Mouse (Mus musculus): Measurements from ENCODE around the gene Twf1. TPM values are rescaled to one million over a fixed set of nuclear protein-coding genes. Genes with fewer than 3 reads are reported as not detected.

The Twf1 gene
- polyA plus RNA-seq, 1 experiment from 2014 or later, result 97.7 TPM

GRCm38 (mm10) chr15:94535521-94535920 lies 54.2 kb downstream of the Twf1 start:
- no peak for ATAC-seq (ENCODE audit: low FRiP score, low read depth)
- Histone ChIP-seq H3K4me3 (no peak overlapping the region), H3K4me2 (replicated peaks) (no peak overlapping the region), H3K27ac (no peak overlapping the region), H3K4me1 (no peaks in the 10 kb centered on the region), H3K9ac (no peak overlapping the region), H3K9me3 (no peaks in the 10 kb centered on the region), H3K36me3 (peaks cover 6% of the 10 kb centered on the region; the same call in 1 of the 2 replicates), H3K27me3 (replicated peaks) (no peaks in the 10 kb centered on the region)
- 94% methylated on average over 7 of the region's 7 CpGs for WGBS

GRCm38 (mm10) chr15:94532956-94533355 lies 56.7 kb downstream of the Twf1 start:
- no peaks in the 10 kb centered on the region for H3K27me3 ChIP-seq (replicated peaks)
- no peak for ATAC-seq (ENCODE audit: low FRiP score, low read depth)
- no peak overlapping the region for H3K4me2 ChIP-seq (replicated peaks)
- H3K9ac ChIP-seq, result no peak overlapping the region
- H3K36me3 ChIP-seq, result peaks cover 7% of the 10 kb centered on the region; the same call in 1 of the 2 replicates
- WGBS, result 96% methylated on average over 6 of the region's 6 CpGs
- H3K9me3 ChIP-seq, result no peaks in the 10 kb centered on the region
- no peaks in the 10 kb centered on the region for H3K4me1 ChIP-seq
- H3K4me3 ChIP-seq, result no peak overlapping the region
- H3K27ac ChIP-seq, result no peak overlapping the region

GRCm38 (mm10) chr15:94532306-94532705 lies 57.4 kb downstream of the Twf1 start:
- WGBS, result 96% methylated on average over 5 of the region's 5 CpGs
- H3K9ac ChIP-seq, result no peak overlapping the region
- no peak overlapping the region for H3K4me3 ChIP-seq
- no peak for ATAC-seq (ENCODE audit: low FRiP score, low read depth)
- no peaks in the 10 kb centered on the region for H3K27me3 ChIP-seq (replicated peaks)
- H3K4me1 ChIP-seq, result no peaks in the 10 kb centered on the region
- H3K9me3 ChIP-seq, result no peaks in the 10 kb centered on the region
- no peak overlapping the region for H3K4me2 ChIP-seq (replicated peaks)
- peaks cover 12% of the 10 kb centered on the region; the same call in 1 of the 2 replicates for H3K36me3 ChIP-seq
- no peak overlapping the region for H3K27ac ChIP-seq

- Histone ChIP-seq H3K36me3 (peaks cover 16% of the 10 kb centered on the region; the same call in 1 of the 2 replicates), H3K9ac (no peak overlapping the region), H3K27ac (no peak overlapping the region), H3K27me3 (replicated peaks) (no peaks in the 10 kb centered on the region), H3K4me1 (no peaks in the 10 kb centered on the region), H3K4me2 (replicated peaks) (no peak overlapping the region), H3K4me3 (no peak overlapping the region), H3K9me3 (no peaks in the 10 kb centered on the region)
- WGBS, result 84% methylated on average over 3 of the region's 3 CpGs
- ATAC-seq (ENCODE audit: low FRiP score, low read depth), result no peak
Observed at GRCm38 (mm10) chr15:94530519-94530918, 59.2 kb downstream of the Twf1 start.

Other genes with a start within 250 kb of the Twf1 start
- 7.4 and 10.5 TPM in 2 replicates for gene Adamts20, start 124.5 kb downstream of the Twf1 start, polyA plus RNA-seq (2016; fragmentation: Nextera tagmentation; extraction: Ambion mirVana)
- 9.7 and 11.1 TPM in 2 replicates for gene Pus7l, start 46.3 kb downstream of the Twf1 start, polyA plus RNA-seq (2016; fragmentation: Nextera tagmentation; extraction: Ambion mirVana)
- 3.4 and 4.4 TPM in 2 replicates for gene Irak4, start 46.2 kb downstream of the Twf1 start, polyA plus RNA-seq (2016; fragmentation: Nextera tagmentation; extraction: Ambion mirVana)
- gene Tmem117, start 39.3 kb upstream of the Twf1 start, polyA plus RNA-seq (2016; fragmentation: Nextera tagmentation; extraction: Ambion mirVana), result 6.2 and 6.5 TPM in 2 replicates